Mouse (Mus musculus): ENCODE measurements at regions not wholly inside any gene's neighbourhood (a gene's known extent, or its start where the extent isn't known, plus 50 kb on each side); places are given as distances from the start of the nearest gene placed in this dataset.

DNA sequence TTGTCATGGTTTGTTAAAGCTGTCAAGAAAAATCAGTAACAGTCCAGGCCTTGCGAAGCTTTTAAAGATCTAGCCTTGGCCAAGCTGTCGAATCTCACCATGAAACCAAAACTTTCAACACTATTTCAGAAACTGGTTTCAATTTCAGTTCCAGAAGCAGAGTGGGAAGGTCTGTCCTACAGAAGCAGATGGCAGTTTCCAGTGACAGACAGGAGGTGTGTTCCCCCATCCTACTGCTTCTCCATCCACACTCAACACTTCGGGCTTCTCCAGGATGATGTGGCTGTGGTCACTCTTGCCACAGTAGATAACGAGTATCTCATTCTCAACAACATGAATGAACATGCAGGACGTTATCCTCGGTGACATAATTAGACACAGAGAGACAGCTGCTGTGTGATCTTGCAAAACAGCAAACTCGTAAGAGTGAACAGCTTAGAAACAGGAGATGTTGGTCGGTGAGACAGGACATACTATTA is 147.6 kb upstream of the Cdyl start:
- no peak for TF ChIP-seq CTCF (conservative IDR thresholded peaks at IDR 0.05; ENCODE audit: insufficient read depth, insufficient read length, low read depth, low read length)
- TF ChIP-seq POLR2A (IDR thresholded peaks at IDR 0.05; ENCODE audit: low read depth, low read length), result no peak
